Mouse (Mus musculus): ENCODE results near the gene Gstp2.

The Gstp2 gene

DNA sequence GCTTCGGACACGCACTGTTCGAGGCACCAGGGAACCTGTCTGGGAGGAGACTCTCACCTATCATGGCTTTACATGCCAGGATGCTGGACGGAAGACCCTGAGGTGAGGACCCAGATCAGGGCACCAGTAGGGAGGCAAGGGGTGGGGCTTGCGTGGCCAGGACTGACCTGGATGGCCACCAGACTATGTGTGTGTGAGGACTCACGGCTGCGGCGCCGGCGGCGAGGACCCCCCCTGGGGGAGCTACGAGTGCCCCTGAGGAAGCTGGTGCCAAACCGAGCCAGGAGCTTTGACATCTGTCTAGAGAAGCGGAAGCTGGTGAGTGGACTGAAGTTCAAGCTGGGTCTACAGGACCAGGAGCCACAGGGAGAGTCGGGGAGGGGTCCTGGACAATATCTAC is 41.5 kb downstream of the Gstp2 start:
- no peak for DNase-seq

DNA sequence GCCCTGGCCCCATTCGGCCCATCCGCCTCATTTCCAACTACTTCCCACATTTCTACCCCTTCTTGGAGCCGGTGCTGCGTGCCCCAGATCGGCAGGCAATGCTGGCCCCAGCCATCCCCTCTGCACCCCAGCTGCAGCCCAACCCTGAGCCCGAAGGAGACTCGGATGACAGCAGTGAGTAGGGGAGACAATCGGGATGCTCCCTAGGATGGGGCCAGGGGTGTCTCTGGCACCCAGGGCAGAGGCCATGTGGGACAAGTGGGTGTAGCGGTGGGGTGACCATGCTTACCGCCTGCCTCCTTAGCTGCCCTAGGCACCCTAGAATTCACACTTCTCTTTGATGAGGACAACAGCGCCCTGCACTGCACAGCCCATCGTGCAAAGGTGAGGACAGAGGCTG is 42.2 kb downstream of the Gstp2 start:
- DNase-seq: no peak

DNA sequence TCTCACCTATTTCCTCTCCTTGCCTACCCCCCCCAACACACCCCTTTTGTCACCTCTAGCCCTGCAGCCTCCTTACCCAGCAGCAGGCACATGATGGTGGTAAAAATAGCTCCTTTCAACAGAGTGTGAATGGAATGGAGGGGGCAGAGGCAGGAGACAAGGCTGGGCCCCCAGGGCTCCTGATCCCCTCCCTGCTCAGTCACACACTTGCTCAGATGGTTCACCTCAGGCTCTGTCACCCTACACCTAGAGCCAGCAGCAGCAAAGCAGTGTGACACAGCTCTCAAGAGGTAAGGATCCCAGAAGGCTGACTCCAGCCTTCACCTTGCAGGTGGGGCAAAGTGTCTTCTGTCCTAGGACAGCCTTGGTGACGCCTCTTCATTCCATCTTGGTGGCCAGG is 42.7 kb downstream of the Gstp2 start, which contains the start of gene Doc2g:
TSS of gene Doc2g (plus strand) at position 202 of the 400 bp plus-strand sequence.
- no peak for DNase-seq

DNA sequence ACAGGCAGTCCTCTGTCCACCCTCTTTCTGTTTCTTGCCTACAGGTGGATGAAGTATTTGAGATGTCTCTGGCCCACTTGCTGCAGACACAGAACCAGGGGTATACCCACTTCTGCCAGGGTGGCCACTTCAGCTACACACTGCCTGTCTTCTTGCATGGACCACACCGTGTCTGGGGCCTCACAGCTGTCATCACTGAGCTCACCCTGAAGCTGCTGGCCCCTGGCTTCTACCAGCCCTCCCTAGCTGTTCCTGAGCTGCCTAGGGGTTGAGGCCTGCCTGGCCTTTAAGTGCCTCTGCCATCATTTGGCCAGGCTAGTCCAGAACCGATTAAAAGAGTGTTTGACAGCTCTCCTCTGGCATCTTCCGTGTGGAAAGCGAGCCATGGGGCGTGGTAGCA is 44.1 kb downstream of the Gstp2 start:
- DNase-seq: no peak

DNA sequence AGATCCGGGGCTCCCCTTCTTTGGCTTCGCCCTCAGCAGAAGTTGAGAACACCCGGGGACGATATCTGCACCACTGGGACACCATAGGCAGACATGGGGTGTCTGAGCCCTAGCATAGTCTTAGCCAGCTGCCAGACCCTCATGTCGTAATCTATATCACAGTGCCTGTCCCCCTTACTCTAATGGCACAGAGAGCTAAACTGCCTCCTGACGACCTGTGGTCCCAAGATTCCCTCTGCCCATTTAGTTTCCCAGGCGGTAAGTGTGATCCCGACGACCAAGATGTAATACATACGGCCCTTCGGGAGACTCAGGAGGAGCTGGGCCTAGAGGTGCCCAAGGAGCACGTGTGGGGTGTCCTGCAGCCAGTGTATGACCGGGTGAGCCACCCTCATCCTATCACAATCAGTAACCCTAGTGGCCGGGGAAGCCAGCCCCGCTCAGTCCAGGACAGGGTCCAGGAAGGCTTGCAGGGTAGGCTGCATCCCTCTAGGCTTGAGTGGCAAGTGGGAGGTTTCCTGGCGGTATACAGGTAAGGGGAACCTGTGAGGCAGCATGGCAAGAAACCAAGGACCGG is 44.8 kb downstream of the Gstp2 start:
- DNase-seq: no peak

DNA sequence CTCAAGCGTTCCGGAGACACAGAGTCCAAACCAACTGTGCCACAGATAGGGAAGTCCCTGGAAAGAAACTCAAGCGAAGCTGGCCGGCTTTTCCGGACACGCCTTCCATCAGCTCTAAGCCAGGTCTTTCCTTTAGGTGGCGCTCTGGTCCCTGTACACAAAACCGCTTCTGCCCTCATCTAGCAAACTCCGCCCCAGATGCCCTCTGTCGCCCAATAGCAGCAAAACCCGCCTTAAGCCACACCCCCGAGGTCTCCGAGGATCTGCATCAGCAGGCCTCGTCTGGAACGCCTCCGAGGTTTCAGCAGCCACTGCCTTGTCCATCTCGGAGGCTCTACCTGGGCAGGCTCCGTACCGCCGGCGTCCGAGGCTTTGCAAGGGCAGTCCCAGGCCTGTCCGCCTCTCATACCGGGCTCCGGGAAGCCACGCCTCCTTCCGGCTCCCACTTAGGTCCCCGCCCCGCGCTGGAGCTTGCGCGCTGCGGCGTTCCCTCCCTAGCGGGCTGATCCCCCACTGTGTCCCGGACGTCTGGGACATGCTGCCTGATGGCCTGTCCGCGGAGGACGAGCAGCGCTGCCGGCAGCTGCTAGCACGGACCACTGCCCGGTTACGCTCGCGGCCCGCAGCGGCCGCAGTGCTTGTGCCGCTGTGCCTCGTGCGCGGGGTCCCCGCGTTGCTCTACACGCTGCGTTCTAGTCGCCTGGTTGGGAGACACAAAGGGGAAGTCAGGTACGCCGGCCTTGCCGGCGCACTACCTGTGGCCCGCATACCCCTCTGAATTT is 45.5 kb downstream of the Gstp2 start, which contains the start of the genes Nudt8 and Gm49405:
TSS of gene Nudt8 (plus strand) at position 462 of the 782 bp plus-strand sequence.
TSS of gene Gm49405 (plus strand) at position 508 of the 782 bp plus-strand sequence.
- peak; percentile 97 to 98 for DNase-seq

DNA sequence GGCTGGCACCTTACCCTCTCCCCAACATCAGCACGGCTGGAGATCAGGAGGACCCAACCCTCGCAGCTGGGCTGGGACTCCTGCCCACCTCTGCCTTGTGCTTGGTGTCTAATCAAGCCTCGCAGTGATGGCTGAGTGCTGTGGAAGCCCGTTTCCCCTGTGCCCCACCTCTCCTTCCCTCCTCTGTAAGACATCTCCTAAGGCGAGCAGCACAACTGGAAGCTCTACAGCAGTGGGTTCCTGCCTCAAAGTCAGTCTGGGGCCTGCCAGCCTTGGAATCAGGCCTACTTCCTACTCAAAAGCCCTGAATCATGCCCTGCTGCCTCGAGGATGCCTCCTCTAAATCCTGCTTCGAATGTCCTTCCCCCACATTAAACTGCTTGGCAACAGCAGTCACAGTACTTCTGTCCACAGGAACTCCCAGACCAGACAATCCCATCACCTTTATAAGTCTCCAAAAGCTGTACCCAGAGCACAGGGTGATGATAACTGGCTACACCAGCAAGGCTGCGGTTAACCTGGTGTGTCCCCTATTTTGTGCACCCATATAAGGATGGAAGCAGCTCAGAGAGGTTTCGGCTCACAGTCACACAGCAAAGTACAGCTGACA is 46.6 kb downstream of the Gstp2 start:
- no peak for DNase-seq

DNA sequence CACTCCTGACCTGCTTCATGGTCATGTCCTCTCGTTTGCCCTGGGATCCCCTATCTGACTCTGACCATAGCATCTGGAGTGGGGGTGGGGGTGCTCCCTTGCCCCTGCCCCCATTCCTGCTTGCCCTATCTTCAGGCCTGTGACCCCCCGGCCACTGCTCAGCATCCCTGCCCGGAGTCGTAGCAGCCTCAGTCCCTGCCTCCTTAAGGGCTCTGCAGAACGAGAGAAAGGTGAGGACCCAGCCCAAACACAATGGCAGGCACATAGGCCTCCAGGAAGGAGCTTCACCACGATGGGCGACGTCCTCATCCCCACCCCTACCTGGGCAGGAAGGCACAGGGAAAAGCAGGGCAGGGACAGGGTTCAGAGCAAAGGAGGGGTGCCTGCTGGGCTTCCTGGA is 47.5 kb downstream of the Gstp2 start:
- DNase-seq: no peak

DNA sequence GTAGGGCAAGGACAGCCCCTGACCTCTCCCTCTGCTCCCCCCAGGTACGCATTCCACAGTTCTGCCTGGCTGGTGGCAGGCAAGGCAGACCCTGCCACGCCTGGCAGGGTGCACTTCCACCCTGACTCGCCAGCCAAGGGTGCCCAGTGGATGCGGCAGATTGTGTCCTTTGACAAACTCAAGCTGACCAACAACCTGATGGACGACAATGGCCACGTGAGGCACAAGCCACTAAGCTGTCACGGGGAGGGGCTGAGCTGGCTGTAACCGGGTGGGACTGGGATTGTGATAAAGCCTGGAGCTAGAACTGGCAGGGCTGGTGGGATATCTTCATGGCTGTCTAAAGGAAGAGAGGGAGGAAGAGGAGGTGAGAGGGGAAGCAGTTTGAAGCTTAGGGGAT is 48.6 kb downstream of the Gstp2 start:
- no peak for DNase-seq

DNA sequence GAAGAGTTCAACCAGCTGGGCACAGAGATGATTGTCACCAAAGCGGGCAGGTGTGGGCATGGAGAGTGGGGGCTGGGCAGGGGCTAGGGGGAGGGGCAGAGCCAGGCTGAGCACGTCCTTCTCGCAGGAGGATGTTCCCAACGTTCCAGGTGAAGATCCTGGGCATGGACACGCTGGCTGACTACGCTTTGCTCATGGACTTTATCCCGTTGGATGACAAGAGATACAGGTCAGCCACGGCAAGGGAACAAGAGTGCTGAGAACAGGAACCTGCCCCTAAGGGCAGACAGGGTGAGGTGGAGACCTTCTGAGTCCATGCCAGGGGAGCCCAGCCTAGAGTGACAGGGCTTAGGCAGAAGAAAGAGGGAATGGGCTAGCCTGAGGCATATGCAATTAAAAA is 49.1 kb downstream of the Gstp2 start:
- no peak for DNase-seq

DNA sequence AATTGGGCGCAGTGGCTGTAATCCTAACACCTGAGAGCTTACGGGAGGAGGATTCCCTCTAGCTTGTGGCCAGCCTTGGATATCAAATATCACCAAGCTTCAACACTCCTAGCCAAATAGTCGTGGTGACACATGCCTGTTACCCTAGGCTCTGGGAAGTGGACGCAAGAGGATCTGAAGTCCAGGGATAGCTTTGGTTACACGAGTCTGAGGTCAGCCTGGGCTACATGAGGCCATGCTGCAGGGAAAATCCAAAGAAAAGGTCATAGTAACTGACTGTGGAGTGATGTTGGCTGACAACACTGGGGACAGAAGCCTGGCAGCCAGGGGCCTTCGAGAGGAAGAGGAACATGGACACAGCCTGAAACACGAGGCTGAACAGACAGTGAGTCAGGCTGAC is 49.7 kb downstream of the Gstp2 start:
- DNase-seq: no peak

DNA sequence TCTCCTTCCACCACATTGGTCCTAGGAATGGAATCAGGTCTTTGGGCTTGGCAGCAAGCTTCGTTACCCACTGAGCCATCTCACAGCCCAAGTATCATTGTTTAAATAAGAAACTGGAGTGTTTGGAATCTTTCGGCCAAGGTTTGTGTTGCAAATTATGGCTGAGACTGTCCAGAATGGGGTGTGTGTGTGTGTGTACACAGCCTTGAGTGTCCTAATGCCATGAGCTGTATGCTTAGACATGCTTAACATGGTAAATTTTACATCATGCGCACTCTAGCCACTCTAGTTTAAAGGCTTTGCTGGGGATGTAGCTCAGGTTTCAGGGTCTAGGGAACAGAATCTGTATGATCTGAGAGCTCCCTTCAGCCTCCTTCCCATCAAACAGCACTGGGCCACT is 50.3 kb downstream of the Gstp2 start:
- peak; percentile 30 to 36 for DNase-seq

DNA sequence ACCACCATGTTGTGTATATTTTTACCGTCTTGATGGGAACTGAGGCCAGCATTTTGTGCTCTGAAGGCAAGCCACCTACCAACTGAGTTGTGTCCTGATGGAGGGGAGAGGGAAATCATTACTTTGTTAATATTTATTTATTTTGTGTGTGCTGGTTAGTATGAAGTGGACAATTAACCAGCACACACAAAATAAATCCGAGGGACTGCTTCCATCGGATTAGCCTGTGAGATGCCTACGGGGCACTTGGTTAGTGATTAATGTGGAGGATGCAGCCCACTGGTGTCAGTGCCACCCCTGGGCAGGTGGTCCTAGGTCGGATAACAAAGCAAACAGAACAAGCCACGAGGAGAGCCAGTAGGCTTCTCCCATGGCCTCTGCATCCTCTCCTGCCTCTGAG is 50.9 kb downstream of the Gstp2 start:
- DNase-seq: no peak

DNA sequence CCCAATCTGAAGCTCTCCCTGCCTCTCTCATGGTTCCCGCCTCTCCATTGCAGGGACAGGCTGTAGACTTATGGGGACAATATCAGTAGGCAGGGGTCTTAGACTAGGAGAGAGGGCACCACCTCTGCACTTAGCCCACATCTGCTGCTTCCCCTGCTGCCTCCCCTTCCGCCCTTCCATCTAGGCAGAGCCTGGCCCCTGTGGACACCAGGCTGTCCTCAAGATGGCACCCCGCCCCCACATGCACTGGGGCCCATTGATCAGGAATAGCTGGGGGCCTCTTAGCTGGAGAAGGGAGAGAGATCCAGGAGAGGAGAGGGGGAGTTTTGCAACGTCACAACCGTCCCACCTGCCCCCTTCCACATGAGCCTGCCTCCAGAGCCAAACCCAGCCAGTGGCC is 53.4 kb downstream of the Gstp2 start, which contains the start of gene Tbx10:
TSS of gene Tbx10 (plus strand) at position 337 of the 400 bp plus-strand sequence.
- DNase-seq: no peak

DNA sequence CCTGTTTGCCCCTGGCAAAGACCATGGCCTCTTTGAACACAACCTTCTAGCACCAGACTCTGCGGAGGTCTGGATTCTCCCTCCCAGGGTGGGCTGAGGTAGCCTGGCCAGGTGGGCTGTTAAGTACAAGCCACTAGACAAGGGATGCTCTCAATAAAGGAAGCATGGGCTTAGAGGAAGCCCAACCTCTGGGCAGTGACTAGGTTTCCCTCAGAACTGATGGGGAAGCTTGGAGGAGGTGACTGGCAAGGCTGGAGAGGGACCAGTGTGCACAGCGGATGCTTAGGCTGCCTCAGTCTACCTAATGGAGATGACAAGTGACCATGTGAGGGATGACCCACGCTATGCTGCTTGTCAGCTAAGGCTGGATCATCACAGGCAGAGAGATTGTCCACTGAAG is 53.9 kb downstream of the Gstp2 start:
- no peak for DNase-seq

DNA sequence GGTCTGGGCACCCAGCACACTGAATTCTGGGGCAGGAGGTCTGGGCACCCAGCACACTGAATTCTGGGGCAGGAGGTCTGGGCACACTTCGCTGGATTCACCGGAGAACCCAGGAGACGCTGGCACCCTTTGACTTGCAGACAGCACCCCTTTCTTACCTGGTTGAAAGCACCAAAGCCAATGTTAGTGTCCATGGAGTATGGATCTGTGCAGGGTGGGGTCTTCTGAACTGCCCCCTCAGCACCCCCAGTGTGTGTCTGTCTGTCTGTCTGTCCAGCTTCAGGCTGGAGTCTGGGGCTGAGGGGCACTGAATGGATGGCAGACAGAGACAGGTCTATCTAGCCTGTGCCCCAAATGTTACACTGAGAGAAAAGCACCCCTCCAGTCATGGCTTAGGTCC is 54.3 kb downstream of the Gstp2 start:
- DNase-seq: no peak

DNA sequence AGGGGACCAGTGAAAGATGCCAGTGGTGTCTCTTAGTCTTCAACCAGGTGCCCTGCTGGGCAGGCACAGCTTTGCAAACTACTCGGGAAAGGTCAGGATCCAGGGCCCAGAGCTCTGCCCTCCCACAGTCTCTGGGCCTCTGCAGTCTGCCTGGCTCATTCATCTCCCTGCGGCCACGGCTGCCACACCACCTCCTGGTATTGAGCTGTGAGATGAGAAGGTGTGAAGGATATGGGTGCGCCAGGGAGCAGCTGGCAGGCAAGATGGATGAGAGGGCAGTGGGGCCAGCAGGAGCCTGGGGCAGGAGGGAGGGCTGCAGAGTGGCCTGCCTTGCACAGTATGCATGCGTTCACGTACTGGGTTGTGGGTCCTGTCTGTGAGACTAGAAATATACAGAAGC is 55.0 kb downstream of the Gstp2 start:
- no peak for DNase-seq
